Mouse (Mus musculus) frontal cortex, postnatal 14 days (tissue): ENCODE results near the gene Zfp280d.

Source experiments
- DNase-seq, 2 experiments: peaks; one replicate each; pipeline ENCODE4 v3.0.0; 2022; ENCODE audit warnings: low spot score in 2 of 2

Zfp280d gene

GRCm38 (mm10) chr9:72274677-72275076 is at the start of gene Zfp280d:
TSS of gene Zfp280d (plus strand) at chr9:72274860.
- peak; percentile 79 to 86 for DNase-seq

- no peak for DNase-seq
Measured at GRCm38 (mm10) chr9:72226536-72226935, 48.1 kb upstream of the Zfp280d start.

GRCm38 (mm10) chr9:72252656-72253055 is 22.0 kb upstream of the Zfp280d start:
- DNase-seq: no peak

GRCm38 (mm10) chr9:72255227-72255626 is 19.4 kb upstream of the Zfp280d start:
- DNase-seq: no peak

GRCm38 (mm10) chr9:72256646-72257045 is 18.0 kb upstream of the Zfp280d start:
- DNase-seq: no peak

GRCm38 (mm10) chr9:72260337-72260736 is 14.3 kb upstream of the Zfp280d start:
- DNase-seq: no peak

GRCm38 (mm10) chr9:72264859-72265258 is 9.8 kb upstream of the Zfp280d start:
- DNase-seq: no peak

GRCm38 (mm10) chr9:72270146-72270545 is 4.5 kb upstream of the Zfp280d start:
- no peak for DNase-seq

GRCm38 (mm10) chr9:72273646-72274410 is 832 bp upstream of the Zfp280d start:
- DNase-seq: no peak

- peak; percentile 34 to 40 for DNase-seq
Measured at GRCm38 (mm10) chr9:72275101-72275978, 680 bp downstream of the Zfp280d start.

- DNase-seq: no peak
Measured at GRCm38 (mm10) chr9:72275979-72276500, 1.4 kb downstream of the Zfp280d start.

- no peak for DNase-seq
Measured at GRCm38 (mm10) chr9:72276941-72277340, 2.3 kb downstream of the Zfp280d start.

- DNase-seq: no peak
Measured at GRCm38 (mm10) chr9:72279943-72280342, 5.3 kb downstream of the Zfp280d start.

GRCm38 (mm10) chr9:72287696-72288095 is 13.0 kb downstream of the Zfp280d start:
- no peak for DNase-seq

- no peak for DNase-seq
Measured at GRCm38 (mm10) chr9:72288210-72288609, 13.6 kb downstream of the Zfp280d start.

GRCm38 (mm10) chr9:72289094-72289493 is 14.4 kb downstream of the Zfp280d start:
- DNase-seq: no peak

- DNase-seq: no peak
Measured at GRCm38 (mm10) chr9:72294076-72294475, 19.4 kb downstream of the Zfp280d start.

- no peak for DNase-seq
Measured at GRCm38 (mm10) chr9:72309765-72310164, 35.1 kb downstream of the Zfp280d start.

GRCm38 (mm10) chr9:72333221-72333620 is 58.6 kb downstream of the Zfp280d start:
- no peak for DNase-seq

GRCm38 (mm10) chr9:72336069-72336468 is 61.4 kb downstream of the Zfp280d start:
- DNase-seq: no peak

GRCm38 (mm10) chr9:72339119-72339518 is 64.5 kb downstream of the Zfp280d start:
- no peak for DNase-seq

- DNase-seq: no peak
Measured at GRCm38 (mm10) chr9:72343844-72344243, 69.2 kb downstream of the Zfp280d start.

GRCm38 (mm10) chr9:72372359-72372758 is 97.7 kb downstream of the Zfp280d start:
- DNase-seq: no peak
